Mouse (Mus musculus): ENCODE results near the gene Sdk2.

- TF ChIP-seq CTCF (IDR thresholded peaks at IDR 0.05; ENCODE audit: insufficient read depth, low read length): no peak
- TF ChIP-seq POLR2A (IDR thresholded peaks at IDR 0.05; ENCODE audit: borderline replicate concordance, extremely low read depth, low read depth, low read length): no peak
Measured at GRCm38 (mm10) chr11:113828081-113828554, 238.7 kb downstream of the Sdk2 start.

Measured in lung, adult 2 months (tissue).